Mouse (Mus musculus): ENCODE results near the gene Zfp704.
"Not testable (repeated sequence)": the region's sequence is repeated elsewhere in the genome, so short reads cannot be mapped to it uniquely, and the experiment has no call there.

The Zfp704 gene

DNA sequence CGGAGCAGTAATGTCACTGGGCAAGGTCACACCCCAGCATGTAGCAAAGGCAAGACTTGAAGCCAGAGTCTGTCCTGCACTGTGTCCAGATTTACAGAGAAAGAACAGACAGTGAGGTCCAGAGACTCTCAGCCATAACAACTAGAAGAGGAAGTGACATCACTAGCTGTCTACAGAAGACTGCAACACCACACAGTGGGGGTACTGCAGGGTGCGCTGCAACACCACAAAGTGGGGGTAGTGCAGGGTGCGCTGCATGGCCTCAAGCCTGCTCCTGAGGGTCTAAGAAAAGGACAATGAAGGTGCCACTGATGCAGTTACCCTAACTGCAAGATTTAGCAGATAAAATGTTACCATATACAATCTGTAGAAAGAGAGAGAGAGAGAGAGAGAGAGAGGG, 11.8 kb downstream of the Zfp704 start:
- no peak for DNase-seq (ENCODE audit: low spot score)

DNA sequence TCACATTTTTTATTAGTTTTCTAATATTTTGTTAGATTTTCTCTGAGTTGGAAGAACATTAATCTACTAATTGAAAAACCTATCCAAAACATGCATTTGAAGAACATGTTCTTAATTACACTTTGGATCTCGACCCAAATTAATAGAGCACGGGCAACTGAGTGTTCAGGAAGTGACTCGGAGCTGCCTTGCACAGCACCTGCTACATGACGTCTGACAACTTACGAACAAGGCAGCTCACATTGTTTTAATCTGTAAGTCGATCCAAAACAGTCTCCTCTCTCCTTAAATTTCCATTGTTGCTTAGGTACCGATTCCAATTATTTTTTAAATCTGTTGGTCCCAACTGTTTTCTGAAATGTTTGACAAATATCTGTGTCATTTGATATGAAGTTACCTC, 15.4 kb downstream of the Zfp704 start:
- no peak for DNase-seq (ENCODE audit: low spot score)

DNA sequence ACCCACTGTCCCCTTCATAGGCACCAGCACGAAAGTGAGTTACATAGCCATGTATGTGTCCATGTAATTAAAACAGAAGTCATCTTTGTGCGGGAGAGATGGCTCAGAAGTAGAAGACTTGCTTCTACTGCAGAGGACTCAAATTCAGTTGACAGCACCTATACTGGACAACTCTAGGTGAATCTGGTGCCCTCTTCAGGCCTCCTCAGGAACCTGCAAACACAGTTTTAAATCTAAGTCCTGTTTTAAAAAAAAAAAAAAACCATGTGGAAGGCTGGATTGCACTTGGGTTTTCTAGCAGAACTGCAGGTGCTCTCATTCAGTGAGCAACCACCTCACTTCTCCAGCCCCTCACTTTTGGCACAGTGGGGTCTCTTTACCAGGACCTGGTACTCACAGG, 16.1 kb downstream of the Zfp704 start:
- no peak for DNase-seq (ENCODE audit: low spot score)

DNA sequence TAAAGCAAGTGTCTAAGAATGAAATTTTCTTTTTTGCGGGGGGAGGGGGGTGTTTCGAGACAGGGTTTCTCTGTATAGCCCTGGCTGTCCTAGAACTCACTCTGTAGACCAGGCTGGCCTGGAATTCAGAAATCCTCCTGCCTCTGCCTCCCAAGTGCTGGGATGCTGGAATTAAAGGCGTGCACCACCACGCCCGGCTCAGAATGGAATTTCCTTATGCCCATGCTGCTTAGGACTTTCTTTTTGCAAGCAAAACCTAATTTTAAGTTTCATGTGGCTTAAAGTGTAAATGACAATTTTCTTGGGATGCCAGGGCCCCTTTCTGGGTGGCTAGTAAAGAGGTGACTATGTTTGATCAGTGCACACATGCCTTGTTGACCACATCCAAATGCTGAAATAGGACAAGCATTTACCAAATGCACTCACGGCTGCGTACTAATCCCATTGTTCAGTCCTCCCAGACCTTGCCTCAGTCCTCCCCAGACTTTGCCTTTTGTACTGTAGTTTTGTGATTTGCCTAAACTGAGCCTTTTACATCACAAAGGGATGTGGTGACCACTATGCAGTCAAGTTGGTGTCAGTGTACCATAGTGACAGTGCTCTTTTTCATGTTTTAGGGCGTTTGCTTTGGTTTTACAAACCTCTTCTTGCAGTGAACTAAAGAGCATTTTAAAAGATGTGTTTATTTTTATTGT, 18.3 kb downstream of the Zfp704 start:
- DNase-seq (ENCODE audit: low spot score) = no peak

DNA sequence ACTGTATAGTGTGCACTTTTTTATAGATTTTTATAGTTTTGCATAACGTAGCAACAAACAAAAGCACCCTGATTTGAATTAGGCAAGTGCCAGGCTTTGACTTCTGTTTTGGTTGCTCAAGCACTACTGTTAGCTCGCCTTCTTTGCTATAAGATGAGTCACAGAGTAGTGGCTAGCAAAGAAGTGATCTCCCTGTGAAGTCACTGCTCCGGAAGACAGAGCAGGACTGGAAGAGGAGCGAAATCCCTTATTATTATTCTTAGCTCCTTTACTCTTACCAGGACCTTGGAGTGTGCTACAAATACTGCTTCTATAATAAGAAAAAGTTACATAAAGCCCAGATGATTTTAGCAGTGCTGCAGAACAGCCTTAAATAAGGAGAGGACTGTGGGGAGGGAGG, 21.2 kb downstream of the Zfp704 start:
- no peak for DNase-seq (ENCODE audit: low spot score)

DNA sequence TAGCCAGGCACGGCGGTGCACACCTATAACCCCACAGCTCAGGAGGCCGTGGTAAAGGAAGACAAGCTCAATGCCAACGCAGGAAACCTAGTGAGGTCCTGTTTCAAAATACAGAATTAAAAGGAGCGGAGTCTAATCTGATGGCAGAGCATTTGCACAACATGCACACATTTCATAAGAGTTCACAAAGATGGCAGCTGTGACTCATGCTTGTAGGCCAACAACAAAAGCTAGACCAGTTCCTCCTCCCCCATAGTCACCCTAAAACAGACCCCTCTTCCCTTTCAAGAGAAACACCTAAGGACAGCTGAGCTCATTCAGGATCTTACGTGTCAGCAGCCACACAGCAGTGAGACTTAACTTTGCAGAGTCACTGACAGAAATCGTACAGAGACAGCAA, 22.6 kb downstream of the Zfp704 start:
- no peak for DNase-seq (ENCODE audit: low spot score)

DNA sequence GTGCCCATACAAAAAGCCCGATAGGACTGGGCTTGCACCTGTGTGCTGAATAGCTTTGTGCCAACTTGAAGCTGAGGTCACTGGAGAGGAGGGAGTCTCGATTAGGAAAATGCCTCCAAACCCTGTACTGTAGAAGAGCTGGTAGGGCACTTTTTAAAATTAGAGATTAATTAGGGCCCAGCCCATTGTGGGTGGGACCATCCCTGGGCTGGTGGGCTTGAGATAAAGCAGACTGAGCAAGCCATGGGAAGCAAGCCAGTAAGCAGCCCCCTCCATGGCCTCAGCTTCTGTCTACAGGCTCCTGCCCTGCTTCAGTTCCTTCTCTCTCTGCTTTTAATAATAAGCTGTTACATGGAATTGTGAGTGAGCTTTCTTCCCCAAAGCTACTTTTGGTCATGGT, 26.4 kb downstream of the Zfp704 start:
- no peak for DNase-seq (ENCODE audit: low spot score)

DNA sequence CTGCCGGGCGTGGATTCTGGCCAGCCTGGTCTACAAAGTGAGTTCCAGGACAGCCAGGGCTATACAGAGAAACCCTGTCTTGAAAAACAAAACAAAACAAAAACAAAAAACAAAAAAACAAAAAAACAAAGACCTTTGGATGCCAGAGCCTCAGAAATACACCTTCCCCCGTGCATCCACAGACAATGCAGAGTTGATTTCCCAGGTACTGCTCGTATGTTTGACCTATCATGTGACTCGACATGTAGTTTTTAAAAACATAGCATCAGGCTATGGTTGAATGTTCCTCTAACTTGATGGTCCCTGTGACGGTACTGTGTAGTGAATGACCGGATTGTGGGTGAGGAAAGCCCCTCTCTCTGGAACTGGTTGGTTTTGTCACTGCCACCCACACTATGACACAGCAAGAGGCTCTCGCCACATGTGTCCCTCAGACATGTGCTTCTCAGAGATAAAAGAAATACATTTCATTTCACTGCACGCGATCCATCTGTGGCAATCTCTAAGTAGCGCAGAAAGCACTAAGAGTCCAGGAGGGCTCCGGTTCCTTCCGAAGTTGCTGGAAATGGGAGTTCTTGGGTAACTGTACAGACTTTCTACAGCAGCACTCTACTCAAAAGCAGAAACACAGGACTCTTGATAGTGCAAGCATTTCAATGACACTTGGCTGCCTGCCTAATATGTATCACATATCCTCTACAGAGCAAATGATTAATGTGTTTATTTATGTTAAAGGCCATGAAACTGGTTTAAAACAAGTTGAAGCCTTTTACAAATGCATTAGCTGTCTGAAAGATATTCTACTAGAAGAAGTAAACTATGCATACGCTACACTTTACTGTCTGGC, 28.7 kb downstream of the Zfp704 start:
- DNase-seq (ENCODE audit: low spot score) = no peak

DNA sequence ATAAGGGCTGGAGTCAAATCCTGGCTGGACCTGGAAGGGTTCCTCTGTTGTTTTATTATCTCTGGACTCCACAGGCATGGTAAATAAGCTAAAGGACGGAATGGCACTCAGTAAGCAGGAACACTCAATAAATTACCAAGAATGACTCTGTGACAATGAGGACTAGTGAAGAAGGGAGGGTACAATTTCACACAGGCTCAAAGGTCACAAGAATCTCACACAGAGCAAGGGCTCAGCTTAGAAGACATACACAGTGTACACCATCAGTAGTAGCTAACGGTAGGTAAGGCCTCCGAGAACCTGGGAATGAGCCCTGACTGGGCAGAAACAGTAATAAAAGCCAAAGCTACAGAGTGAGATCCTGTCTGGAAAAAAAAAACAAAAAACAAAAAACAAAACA, 29.8 kb downstream of the Zfp704 start:
- DNase-seq (ENCODE audit: low spot score) = no peak

DNA sequence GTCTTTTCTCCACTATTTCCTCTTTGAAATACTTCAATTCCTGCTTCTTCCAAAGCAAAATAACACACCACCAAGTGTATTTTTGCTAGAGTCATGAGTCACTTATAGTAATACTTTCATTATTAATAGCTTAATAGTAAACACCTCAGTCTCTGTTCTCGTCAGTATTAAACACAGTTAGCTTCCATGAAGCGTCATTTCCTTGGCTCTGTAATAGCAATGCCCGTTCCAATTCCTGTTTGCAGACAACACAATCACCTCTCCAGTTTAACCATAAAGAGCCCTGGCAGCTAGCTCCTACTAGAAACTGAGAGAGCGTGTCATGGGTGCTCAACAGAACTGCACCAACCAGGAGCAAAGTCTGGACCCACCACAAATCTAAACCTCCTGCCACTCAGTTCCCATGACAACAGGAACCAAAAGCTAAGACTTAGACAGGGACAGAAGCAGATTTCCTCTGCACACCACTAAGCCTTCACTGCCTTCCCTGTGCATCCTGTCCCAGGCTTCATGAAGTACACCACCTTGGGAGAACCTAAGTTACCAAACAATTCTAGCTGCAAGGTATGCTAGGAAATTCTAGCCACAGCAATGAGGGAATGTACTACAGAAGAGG, 30.7 kb downstream of the Zfp704 start:
- DNase-seq (ENCODE audit: low spot score) = no peak

DNA sequence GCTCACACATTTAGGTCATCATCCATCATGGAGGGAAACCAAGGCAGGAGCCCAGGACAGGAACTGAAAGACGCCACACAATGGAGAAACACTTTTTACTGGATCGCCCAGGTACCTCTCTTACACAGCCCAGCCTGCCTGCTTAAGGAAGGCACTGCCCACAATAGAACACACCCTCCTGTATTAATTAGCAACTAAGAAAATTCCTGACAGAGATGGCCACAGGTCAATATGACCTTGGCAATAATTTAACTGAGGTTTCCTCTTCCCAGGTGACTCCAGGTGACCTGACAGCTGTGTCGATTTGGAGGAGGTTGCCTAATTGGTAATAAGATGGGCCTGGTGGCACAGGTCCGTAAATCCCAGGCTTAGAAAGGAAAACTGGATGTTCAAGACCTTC, 33.0 kb downstream of the Zfp704 start:
- DNase-seq (ENCODE audit: low spot score) = no peak

DNA sequence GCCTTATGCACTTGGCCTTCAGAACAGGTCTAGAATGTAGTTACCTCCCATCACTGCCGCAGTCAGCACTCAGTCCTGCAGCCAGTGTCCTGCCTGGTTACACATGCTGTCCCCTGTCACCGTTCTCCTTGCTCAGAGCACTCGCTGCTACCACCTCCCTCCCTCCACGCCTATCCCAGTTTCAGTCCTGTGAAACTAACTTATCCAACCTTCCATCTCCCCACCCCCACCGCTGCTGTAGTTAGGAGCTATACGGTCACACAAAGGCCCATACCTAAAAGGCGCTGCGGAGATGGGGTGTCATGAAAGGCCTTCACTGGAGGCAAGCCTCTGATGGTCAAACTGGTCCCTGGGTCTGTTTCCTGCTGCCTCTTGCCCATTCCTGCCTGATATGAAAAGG, 35.6 kb downstream of the Zfp704 start:
- DNase-seq (ENCODE audit: low spot score) = no peak

DNA sequence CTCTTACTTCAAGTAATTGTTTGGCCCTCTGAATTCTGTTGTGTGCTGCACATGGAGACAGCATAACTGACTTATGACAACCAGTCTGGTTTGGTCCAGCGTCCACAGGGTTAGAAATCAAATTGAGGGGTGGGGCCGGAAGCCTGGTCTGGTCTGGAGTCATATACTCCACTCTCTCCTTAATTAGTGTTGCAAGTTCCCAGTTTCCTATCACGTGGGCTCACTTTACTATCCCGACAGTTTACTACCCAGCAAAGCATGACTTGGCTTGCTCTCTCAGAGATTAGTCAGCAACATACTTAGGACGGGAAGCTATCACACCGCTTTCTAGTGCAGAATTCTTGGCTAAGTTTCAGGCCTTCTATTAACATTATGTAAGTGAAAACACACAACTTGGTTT, 36.3 kb downstream of the Zfp704 start:
- no peak for DNase-seq (ENCODE audit: low spot score)

DNA sequence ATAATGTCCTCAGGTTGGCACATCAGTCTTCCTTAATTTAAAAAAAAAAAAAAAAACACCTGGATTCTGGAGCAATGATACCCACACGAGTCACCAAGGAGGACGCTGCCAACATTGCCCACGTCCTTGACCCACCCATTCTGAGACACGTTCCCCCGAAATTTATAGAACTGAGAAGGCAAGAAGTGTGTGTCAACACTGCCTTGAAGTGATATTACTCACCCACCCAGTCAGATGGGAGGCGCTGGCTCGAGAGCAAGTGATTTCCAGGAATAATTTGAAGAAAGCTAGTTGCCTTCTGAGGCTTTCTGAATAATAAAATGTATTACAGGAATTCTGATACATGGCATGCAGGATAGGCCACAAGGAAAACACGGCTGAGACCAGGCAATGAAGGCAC, 37.6 kb downstream of the Zfp704 start:
- DNase-seq (ENCODE audit: low spot score) = no peak

DNA sequence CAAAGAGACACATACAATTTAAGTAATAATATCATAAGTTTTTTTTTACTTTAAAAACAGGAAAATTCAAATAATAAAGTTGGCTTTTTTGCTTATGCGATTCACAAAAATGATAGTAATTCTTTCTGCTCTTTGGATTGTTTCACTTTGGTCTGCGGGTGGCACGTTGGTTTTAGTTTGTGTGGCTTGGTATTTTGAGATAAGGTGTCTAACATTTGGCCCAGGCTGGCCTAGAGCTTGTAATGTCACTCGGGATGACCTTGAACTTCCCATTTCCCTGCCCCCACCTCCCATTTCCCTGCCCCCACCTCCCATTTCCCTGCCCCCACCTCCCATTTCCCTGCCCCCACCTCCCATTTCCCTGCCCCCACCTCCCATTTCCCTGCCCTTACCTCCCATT, 39.1 kb downstream of the Zfp704 start:
- no peak for DNase-seq (ENCODE audit: low spot score)

DNA sequence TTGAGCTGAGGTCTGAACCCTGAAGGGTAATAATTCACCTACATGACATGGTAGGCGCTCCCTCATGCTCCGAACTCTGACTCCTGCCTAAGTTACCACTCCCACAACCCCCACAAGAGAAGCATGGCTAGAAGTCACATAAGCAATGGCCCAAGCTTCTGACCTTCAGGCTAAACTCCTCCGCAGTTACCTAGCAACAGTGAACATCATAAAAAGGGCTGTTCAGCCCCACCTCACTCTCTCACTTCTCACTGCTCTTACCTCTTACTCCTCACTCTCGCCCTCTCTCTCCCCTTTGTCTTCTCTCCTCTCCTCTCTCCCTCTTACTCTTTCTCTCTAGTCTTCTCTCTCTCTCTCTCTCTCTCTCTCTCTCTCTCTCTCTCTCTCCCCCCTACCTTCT, 40.2 kb downstream of the Zfp704 start:
- DNase-seq (ENCODE audit: low spot score) = not testable (repeated sequence)

DNA sequence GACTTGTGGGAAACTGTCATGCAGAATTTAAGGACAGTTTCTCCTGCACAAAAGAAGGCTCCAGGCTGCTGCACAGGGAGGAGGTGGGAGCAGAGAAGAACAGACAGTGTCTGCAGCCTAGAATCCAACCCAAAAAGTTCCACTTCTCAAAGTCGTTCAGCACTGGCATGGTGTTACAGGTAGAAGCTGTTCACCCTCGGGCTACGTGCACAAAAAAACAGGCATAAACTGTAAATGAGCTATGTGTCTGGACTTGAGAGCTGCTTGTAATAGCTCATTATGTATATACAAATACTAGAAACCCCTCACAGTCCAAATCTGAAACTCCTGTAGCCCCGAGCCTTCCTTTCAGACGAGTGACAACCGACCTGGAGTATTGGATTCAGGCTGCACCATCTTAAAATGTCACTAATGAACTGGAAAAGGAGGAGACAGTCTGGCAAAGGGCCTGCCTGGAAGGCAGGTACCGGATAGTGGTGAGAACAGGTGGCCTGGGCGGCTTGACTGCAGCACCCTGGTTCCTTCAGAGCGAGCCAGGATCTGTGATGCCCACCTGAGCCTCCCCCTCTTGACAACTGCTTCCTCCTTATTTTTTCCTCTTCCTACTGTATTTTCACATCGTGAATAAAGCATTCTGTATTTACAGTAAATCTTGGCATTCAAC, 41.2 kb downstream of the Zfp704 start:
- no peak for DNase-seq (ENCODE audit: low spot score)

DNA sequence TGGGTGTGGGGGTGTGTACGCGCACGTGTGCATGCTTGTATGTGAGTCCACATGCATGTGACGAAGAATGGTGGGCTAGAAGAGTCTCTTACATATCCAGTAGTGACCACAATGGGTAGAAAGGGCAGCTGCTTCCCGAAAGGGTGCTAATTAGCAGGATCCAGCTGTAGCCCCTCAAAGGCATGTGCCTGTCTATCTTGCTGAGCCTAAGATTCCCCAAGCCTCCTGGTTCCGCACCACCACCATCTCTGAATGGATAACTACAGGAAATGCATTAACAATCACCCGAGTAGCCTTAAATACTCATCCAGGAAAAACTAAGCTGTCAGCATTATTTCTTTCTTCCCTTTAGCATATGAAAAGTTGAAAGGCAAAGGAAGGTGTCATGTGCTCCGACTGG, 41.9 kb downstream of the Zfp704 start:
- no peak for DNase-seq (ENCODE audit: low spot score)

DNA sequence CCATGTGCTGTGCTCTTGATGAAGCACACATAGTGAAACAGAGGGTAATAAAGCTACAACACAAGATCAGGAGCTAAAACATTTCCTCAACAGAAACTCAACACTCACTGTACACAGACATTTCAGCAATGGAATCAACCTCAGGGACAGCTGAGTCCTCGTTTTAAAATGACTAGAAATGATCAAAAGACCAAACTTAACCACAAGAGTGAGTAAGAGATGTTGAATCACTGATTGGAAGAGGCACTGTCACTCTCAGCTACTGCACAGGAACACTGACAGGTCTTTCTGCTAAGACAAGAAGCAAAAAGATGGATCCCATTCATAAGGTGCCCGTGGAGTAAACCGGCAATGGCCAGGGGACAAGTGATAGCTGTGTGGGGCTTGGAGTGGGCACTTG, 43.1 kb downstream of the Zfp704 start:
- DNase-seq (ENCODE audit: low spot score) = no peak

DNA sequence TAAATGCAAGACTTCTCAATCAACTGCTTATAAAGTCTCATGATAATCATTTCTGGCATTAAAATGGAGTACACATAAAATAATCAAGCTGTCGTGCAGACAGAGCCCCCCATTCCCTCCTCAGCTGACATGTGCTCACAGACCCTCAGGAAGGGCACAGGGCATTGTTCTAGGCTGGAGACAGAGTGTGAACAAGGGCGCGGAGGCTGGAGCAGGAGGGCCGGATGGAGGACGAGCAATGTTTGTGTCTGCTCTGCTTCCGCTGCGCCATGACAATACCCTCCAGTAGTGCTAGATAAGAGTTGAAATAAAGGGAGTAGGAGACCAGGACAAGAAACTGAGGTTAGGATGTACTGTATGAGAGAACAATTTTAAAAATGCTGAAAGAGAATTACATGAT, 46.3 kb downstream of the Zfp704 start:
- no peak for DNase-seq (ENCODE audit: low spot score)

DNA sequence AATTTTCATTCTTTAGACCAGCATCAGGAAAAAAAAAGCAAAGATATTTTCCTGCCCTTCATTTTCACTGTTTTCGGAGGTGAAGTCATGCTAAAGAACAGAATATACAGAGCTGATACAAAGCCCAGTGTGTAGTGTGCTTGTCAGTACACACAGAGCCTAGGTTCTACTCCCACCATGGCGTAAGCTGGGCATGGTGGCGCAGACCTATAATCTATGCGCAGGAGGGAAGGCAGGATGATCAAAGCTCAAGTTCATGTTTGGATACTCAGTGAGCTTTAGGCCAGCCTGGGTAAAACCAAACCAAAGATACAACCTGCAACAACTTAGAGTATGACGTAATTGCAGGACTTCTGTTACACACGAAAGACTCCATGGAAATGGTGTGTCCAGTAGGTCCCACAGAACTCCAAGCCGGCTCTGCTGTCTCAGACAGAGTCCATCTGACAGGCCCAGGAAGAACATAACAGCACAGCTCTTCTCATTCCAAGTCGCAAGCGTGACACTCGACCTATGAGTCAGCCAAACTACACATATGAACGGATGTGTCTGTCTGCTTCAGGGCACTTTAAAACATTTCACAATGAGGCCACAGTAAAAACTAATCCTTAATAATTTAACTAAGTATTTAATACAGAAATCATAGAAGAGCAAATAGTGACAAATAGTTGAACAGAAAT, 47.1 kb downstream of the Zfp704 start:
- no peak for DNase-seq (ENCODE audit: low spot score)

Data from layer of hippocampus, adult 9-10 months (tissue).